Mouse (Mus musculus) thymus, adult 2 months (tissue): Measurements from ENCODE around the gene Slc5a6.

Experiments
- CTCF ChIP-seq: fragments of 200-500 bp; IDR thresholded peaks from 2 replicates; pipeline ENCODE4 v1.5.1; 2012; ENCODE audit warnings: mild to moderate bottlenecking, control low read depth, low read length, moderate library complexity, borderline replicate concordance; ENCODE audit not compliant: control insufficient read depth, poor library complexity, insufficient read depth; ENCODE audit errors: extremely low read depth
- POLR2A ChIP-seq: fragments of 200-500 bp; IDR thresholded peaks from 2 replicates; pipeline ENCODE4 v1.6.1; 2012; ENCODE audit warnings: mild to moderate bottlenecking, low read length, control low read depth, moderate library complexity; ENCODE audit not compliant: control insufficient read depth, poor library complexity, insufficient read depth; ENCODE audit errors: extremely low read depth

DNA sequence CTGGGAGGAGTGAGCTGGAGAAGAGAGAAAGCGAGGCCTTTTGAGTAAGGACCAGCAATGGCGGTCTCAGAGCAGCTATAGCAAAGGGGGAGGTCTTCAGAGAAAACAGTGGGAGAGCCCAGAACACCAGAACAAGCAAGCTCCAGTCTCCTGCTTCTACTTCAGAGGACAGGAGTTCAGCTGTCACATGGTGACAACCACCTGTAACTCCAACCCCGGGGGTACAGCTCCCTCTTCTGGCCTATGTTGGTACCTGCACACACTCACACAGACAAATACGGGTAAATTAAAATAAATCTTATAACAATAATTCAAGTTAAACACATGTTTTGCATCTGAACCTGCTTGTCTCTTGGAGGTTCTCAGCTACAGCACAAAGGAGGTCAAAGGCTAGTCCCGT, 50.4 kb downstream of the Slc5a6 start:
- TF ChIP-seq CTCF (no peak), POLR2A (no peak)
